Mouse (Mus musculus): ENCODE measurements around the gene Lpcat1. TPM values are rescaled to one million over a fixed set of nuclear protein-coding genes. Genes with fewer than 3 reads are reported as not detected.
A peak's percentile ranks its signal among the peaks of the same experiment; 100 is the strongest.

Lpcat1 gene
- polyA plus RNA-seq, 1 experiment from 2014 or later, result 66.6 TPM

DNA sequence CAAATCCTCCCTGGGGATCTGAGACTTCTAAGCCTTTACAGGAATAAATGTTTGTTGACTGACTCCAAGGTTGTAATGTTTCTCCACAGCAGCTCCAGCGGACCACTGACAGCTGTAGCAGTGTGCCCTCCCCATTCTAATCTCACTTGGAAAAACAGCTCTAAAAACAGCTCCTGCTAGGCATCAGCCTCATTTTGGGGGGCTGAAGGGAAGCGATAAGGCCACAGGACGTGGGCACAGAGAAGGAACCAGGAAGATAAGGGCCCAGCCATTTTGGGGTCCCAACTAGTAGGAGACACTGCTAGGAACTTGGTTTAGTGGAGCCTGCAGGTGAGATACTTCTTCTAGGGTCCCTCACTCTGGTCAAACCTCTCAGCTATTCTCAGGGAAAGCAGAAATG, 68.3 kb downstream of the Lpcat1 start:
- Histone ChIP-seq H3K9me3 (replicated peaks) (no peaks in the 10 kb centered on the region), H3K4me1 (peaks cover 12% of the 10 kb centered on the region), H3K27me3 (ENCODE audit: low read depth, poor library complexity, severe bottlenecking) (peaks cover 58% of the 10 kb centered on the region), H3K27ac (replicated peaks) (no peak overlapping the region), H3K4me3 (no peak overlapping the region), H3K36me3 (no peaks in the 10 kb centered on the region)
- 63% methylated on average over 3 of the region's 3 CpGs for WGBS
- no peak for DNase-seq (ENCODE audit: low spot score)

DNA sequence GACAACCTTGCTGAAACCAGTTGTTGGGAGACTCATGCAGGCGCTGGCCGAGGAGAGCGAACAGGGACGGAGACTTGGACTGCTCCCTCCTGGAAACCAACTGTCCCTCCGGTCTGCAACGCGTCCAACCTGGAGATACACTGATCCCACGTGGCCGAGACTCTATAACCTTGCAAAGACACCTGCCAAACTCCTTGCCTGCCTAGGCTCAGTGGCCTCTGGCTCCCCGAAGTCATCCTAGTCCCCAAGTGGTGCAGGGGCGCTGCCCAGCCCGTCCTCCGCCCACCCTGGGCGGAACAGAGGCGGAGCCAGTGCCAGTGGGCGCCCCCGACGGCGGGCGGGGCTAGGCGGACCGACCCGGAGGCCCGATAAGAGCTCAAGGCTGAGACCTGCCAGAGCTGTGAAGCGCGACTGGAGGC, 69.4 kb downstream of the Lpcat1 start, which contains the start of gene Slc6a3:
Gene Slc6a3, plus strand, starts transcription at position 345 of the 419 bp plus-strand sequence.
- no peaks in the 10 kb centered on the region for H3K9me3 ChIP-seq (replicated peaks)
- WGBS, result under 1% methylated on average over 26 of the region's 26 CpGs
- peak within 1 kb of the TSS; percentile 60 for H3K4me3 ChIP-seq
- no peaks in the 10 kb centered on the region for H3K36me3 ChIP-seq
- peaks cover 12% of the 10 kb centered on the region for H3K4me1 ChIP-seq
- H3K27me3 ChIP-seq (ENCODE audit: low read depth, poor library complexity, severe bottlenecking), result peaks cover 58% of the 10 kb centered on the region
- H3K27ac ChIP-seq (replicated peaks), result no peak within 1 kb of the TSS
- peak; percentile 50 for DNase-seq (ENCODE audit: low spot score)

DNA sequence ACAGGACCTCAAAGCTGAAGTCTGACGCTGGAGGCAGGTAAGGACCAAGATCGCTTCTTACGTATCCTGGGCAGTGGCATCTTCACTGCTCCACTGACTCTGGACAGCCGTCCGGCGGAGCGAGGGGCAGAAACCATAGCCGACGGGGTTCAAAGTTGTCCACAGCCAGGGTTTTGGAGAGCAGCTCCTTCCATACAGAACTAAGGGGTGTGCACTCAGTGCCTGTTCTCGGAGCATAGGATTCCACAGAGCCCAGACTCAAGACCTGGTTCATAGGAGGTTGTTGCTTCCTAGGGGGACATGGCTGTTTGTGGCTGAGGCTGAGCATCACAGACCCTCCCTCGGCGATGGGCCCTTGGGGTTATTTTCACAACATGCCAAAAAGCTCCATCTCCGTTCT, 69.8 kb downstream of the Lpcat1 start:
- DNase-seq (ENCODE audit: low spot score), result no peak
- Histone ChIP-seq H3K27me3 (ENCODE audit: low read depth, poor library complexity, severe bottlenecking) (peaks cover 58% of the 10 kb centered on the region), H3K27ac (replicated peaks) (no peak overlapping the region), H3K4me3 (peak overlapping the region; percentile 60), H3K36me3 (no peaks in the 10 kb centered on the region), H3K9me3 (replicated peaks) (no peaks in the 10 kb centered on the region), H3K4me1 (peaks cover 12% of the 10 kb centered on the region)
- 23% methylated on average over 13 of the region's 13 CpGs for WGBS

DNA sequence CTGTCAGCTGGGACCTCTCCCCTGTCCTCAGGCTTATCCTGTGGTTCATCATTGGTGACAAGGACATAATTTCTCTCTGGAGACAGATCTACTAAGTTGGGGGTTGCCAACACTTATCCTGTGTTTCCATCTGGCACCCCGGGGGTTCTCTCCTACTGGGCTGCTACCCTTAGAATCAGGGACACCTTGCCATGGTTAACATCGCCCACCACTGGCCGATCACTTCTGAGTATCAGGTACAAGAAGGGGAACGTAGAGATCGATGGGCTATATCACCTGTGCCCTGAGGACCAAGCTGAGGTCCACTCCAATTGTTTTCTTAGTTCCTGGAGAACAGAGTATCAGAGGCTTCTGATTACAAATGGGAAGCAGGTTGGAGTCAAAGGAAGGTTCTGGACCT, 97.2 kb downstream of the Lpcat1 start:
- H3K27ac ChIP-seq (replicated peaks), result no peak overlapping the region

More for the DNA sequence above, 97.2 kb downstream of the Lpcat1 start:
- Histone ChIP-seq H3K4me3 (no peak overlapping the region), H3K27me3 (ENCODE audit: low read depth, poor library complexity, severe bottlenecking) (no peaks in the 10 kb centered on the region), H3K4me1 (no peaks in the 10 kb centered on the region), H3K9me3 (replicated peaks) (no peaks in the 10 kb centered on the region), H3K36me3 (no peaks in the 10 kb centered on the region)
- DNase-seq (ENCODE audit: low spot score), result no peak
- WGBS, result 84% methylated on average over 5 of the region's 5 CpGs

Other genes with a start within 250 kb of the Lpcat1 start
- 1.3 and 1.7 TPM in 2 replicates for gene Irx4, start 206.7 kb upstream of the Lpcat1 start, polyA plus RNA-seq (2016; fragmentation: Nextera tagmentation; extraction: Ambion mirVana)
- gene Mrpl36, start 138.7 kb upstream of the Lpcat1 start, polyA plus RNA-seq (2016; fragmentation: Nextera tagmentation; extraction: Ambion mirVana), result 130 and 149 TPM in 2 replicates
- 386 and 389 TPM in 2 replicates for gene Ndufs6, start 138.7 kb upstream of the Lpcat1 start, polyA plus RNA-seq (2016; fragmentation: Nextera tagmentation; extraction: Ambion mirVana)
- gene Slc6a3, start 69.5 kb downstream of the Lpcat1 start, polyA plus RNA-seq (2016; fragmentation: Nextera tagmentation; extraction: Ambion mirVana), result 0.10 and 0.11 TPM in 2 replicates
- gene Clptm1l, start 136.8 kb downstream of the Lpcat1 start, polyA plus RNA-seq (2016; fragmentation: Nextera tagmentation; extraction: Ambion mirVana), result 98.2 and 102 TPM in 2 replicates
- 5.0 and 5.7 TPM in 2 replicates for gene Tert, start 159.7 kb downstream of the Lpcat1 start, polyA plus RNA-seq (2016; fragmentation: Nextera tagmentation; extraction: Ambion mirVana)
- gene Slc6a18, start 210.8 kb downstream of the Lpcat1 start, polyA plus RNA-seq (2016; fragmentation: Nextera tagmentation; extraction: Ambion mirVana), result not detected in 2 replicates
- 0.10 and 0.15 TPM in 2 replicates for gene Slc6a19, start 237.7 kb downstream of the Lpcat1 start, polyA plus RNA-seq (2016; fragmentation: Nextera tagmentation; extraction: Ambion mirVana)

Measured in midbrain, embryonic 10.5 days (tissue).